9 mouse cellular contexts compared by ENCODE assay signal in the genomic region with DNA sequence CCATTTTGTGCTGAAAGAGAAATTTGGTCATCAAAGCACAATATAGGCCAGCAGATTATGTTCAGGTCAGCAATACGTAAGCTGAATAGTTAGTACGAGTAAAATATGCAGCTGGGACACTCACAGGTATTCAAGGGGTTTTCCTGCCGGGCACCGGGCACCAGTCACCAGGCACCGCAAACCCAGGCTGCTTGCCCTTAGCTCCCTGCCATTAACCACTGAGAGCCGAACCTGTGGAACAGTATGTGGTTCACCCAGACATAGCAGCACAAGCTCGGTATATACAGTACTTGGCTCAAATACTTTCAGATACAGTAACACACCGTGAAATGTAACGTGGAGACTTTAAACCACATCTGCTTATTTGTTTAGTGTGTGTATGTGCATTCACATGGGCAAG. TPM values are rescaled to one million over a fixed set of nuclear protein-coding genes. Genes with fewer than 3 reads are reported as not detected.
A peak's percentile ranks its signal among the peaks of the same experiment; 100 is the strongest.
DNase-seq lines count a peak whose midpoint lies in the region; ATAC-seq and TF ChIP-seq lines count a peak whose summit lies in the region.
"Had no signal": no experiment of that assay in that cellular context is flagged by ENCODE, and none has a peak within 500 bp of the region (broad histone marks: within the 10 kb centered on the region; RNA-seq: fewer than 3 reads in every experiment).

No protein-coding gene starts in this region.

- no peak for DNase-seq in forebrain, embryonic 14.5 days (ENCODE audit: low spot score)
- DNase-seq in lung, postnatal 0 days (ENCODE audit: low spot score): no peak
- DNase-seq in lung, postnatal 4 days: no peak
- no peak for DNase-seq in right cerebral cortex, postnatal 25 days

- H3K9ac ChIP-seq in forebrain, embryonic 15.5 days (replicated peaks): no peak overlapping the region
- no peak overlapping the region for H3K9ac ChIP-seq in forebrain, embryonic 14.5 days (ENCODE audit: low read length)
- no peak overlapping the region for H3K9ac ChIP-seq in hindbrain, embryonic 16.5 days (ENCODE audit: low read depth, low read length)
- H3K9ac ChIP-seq in hindbrain, embryonic 12.5 days: no peak overlapping the region
- no peak overlapping the region for H3K9ac ChIP-seq in lung, postnatal 0 days (replicated peaks; ENCODE audit: low read depth)
- H3K9ac ChIP-seq in stomach, embryonic 16.5 days (ENCODE audit: low read length): no peak overlapping the region
- H3K9ac ChIP-seq: midbrain, embryonic 12.5 days had no signal

- H3K36me3 ChIP-seq in forebrain, embryonic 15.5 days: peaks cover 20% of the 10 kb centered on the region
- peaks cover 28% of the 10 kb centered on the region for H3K36me3 ChIP-seq in forebrain, embryonic 14.5 days (ENCODE audit: control insufficient read depth, insufficient read depth, low read length)
- H3K36me3 ChIP-seq in hindbrain, embryonic 16.5 days (ENCODE audit: control insufficient read depth, insufficient read depth, low read length): peaks cover 11% of the 10 kb centered on the region
- H3K36me3 ChIP-seq in hindbrain, embryonic 12.5 days: peaks cover 17% of the 10 kb centered on the region
- 0 out of 2 replicates have a peak, but pooled peaks cover 4% of the 10 kb centered on the region for H3K36me3 ChIP-seq in lung, postnatal 0 days (ENCODE audit: insufficient read depth, low read length)
- H3K36me3 ChIP-seq in stomach, embryonic 16.5 days (ENCODE audit: control insufficient read depth, insufficient read depth, low read length): 0 out of 2 replicates have a peak, but pooled peaks cover 4% of the 10 kb centered on the region

- WGBS in forebrain, embryonic 15.5 days: 76% methylated on average over 9 of the region's 9 CpGs
- 77% methylated on average over 9 of the region's 9 CpGs for WGBS in forebrain, embryonic 14.5 days
- 82% methylated on average over 9 of the region's 9 CpGs for WGBS in hindbrain, embryonic 16.5 days
- 88% methylated on average over 9 of the region's 9 CpGs for WGBS in hindbrain, embryonic 12.5 days
- 70% methylated on average over 9 of the region's 9 CpGs for WGBS in lung, postnatal 0 days
- WGBS in stomach, embryonic 16.5 days: 82% methylated on average over 9 of the region's 9 CpGs

- ATAC-seq in forebrain, embryonic 15.5 days (replicated peaks): peak; percentile 35; the same call in 1 of the 2 replicates
- ATAC-seq in forebrain, embryonic 14.5 days: no peak
- ATAC-seq in hindbrain, embryonic 16.5 days: 0 out of 2 replicates have a peak, but pooled peaks have one; percentile 9
- no peak for ATAC-seq in hindbrain, embryonic 12.5 days (ENCODE audit: low FRiP score)
- peak; percentile 59 for ATAC-seq in lung, postnatal 0 days
- ATAC-seq in stomach, embryonic 16.5 days (ENCODE audit: insufficient read depth, low FRiP score): peak; percentile 16; the same call in 1 of the 2 replicates

- no peaks in the 10 kb centered on the region for H3K27me3 ChIP-seq in forebrain, embryonic 15.5 days
- H3K27me3 ChIP-seq in forebrain, embryonic 14.5 days (replicated peaks; ENCODE audit: control insufficient read depth, insufficient read depth, low read length): no peaks in the 10 kb centered on the region
- H3K27me3 ChIP-seq in hindbrain, embryonic 16.5 days (replicated peaks; ENCODE audit: control insufficient read depth, insufficient read depth, low read length): no peaks in the 10 kb centered on the region
- no peaks in the 10 kb centered on the region for H3K27me3 ChIP-seq in hindbrain, embryonic 12.5 days
- H3K27me3 ChIP-seq in lung, postnatal 0 days (replicated peaks; ENCODE audit: insufficient read depth, low read length): no peaks in the 10 kb centered on the region
- no peaks in the 10 kb centered on the region for H3K27me3 ChIP-seq in stomach, embryonic 16.5 days (ENCODE audit: control insufficient read depth, insufficient read depth, low read length)
- H3K27me3 ChIP-seq: midbrain, embryonic 12.5 days had no signal

- peak overlapping the region; percentile 52 for H3K27ac ChIP-seq in forebrain, embryonic 15.5 days (replicated peaks)
- H3K27ac ChIP-seq in forebrain, embryonic 14.5 days (ENCODE audit: low read depth, low read length): no peak overlapping the region
- H3K27ac ChIP-seq in hindbrain, embryonic 16.5 days (ENCODE audit: low read depth, low read length): no peak overlapping the region
- no peak overlapping the region for H3K27ac ChIP-seq in hindbrain, embryonic 12.5 days
- H3K27ac ChIP-seq in lung, postnatal 0 days (ENCODE audit: low read length): peak overlapping the region; percentile 39; the same call in 1 of the 2 replicates
- H3K27ac ChIP-seq in stomach, embryonic 16.5 days (ENCODE audit: low read length): no peak overlapping the region; the same call in 1 of the 2 replicates
- H3K27ac ChIP-seq: midbrain, embryonic 12.5 days had no signal

- H3K4me1 ChIP-seq in forebrain, embryonic 15.5 days: peaks cover 25% of the 10 kb centered on the region
- 0 out of 2 replicates have a peak, but pooled peaks cover 2% of the 10 kb centered on the region for H3K4me1 ChIP-seq in forebrain, embryonic 14.5 days (ENCODE audit: control insufficient read depth, insufficient read depth, low read length)
- peaks cover 6% of the 10 kb centered on the region for H3K4me1 ChIP-seq in hindbrain, embryonic 16.5 days (ENCODE audit: control insufficient read depth, insufficient read depth, low read depth, low read length)
- peaks cover 7% of the 10 kb centered on the region for H3K4me1 ChIP-seq in hindbrain, embryonic 12.5 days
- no peaks in the 10 kb centered on the region for H3K4me1 ChIP-seq in lung, postnatal 0 days (ENCODE audit: insufficient read depth, low read depth, low read length)
- peaks cover 17% of the 10 kb centered on the region for H3K4me1 ChIP-seq in stomach, embryonic 16.5 days (ENCODE audit: control insufficient read depth, insufficient read depth, low read length)

- no peaks in the 10 kb centered on the region for H3K9me3 ChIP-seq in forebrain, embryonic 15.5 days
- H3K9me3 ChIP-seq in forebrain, embryonic 14.5 days (replicated peaks; ENCODE audit: control insufficient read depth, low read length): no peaks in the 10 kb centered on the region
- H3K9me3 ChIP-seq in hindbrain, embryonic 16.5 days (ENCODE audit: control insufficient read depth, low read length): no peaks in the 10 kb centered on the region
- H3K9me3 ChIP-seq in hindbrain, embryonic 12.5 days (replicated peaks): no peaks in the 10 kb centered on the region
- no peaks in the 10 kb centered on the region for H3K9me3 ChIP-seq in lung, postnatal 0 days (ENCODE audit: low read length)
- no peaks in the 10 kb centered on the region for H3K9me3 ChIP-seq in stomach, embryonic 16.5 days (replicated peaks; ENCODE audit: control insufficient read depth, low read length)
- H3K9me3 ChIP-seq: midbrain, embryonic 12.5 days had no signal

- TF ChIP-seq EP300 in lung, postnatal 0 days (IDR thresholded peaks at IDR 0.05): no peak

- no peak overlapping the region for H3K4me3 ChIP-seq in forebrain, embryonic 15.5 days
- no peak overlapping the region for H3K4me3 ChIP-seq in forebrain, embryonic 14.5 days (ENCODE audit: low read depth, low read length)
- H3K4me3 ChIP-seq in hindbrain, embryonic 16.5 days (ENCODE audit: low read length): no peak overlapping the region
- no peak overlapping the region for H3K4me3 ChIP-seq in hindbrain, embryonic 12.5 days
- no peak overlapping the region for H3K4me3 ChIP-seq in lung, postnatal 0 days (ENCODE audit: low read depth, low read length)
- H3K4me3 ChIP-seq in stomach, embryonic 16.5 days (replicated peaks; ENCODE audit: low read length): no peak overlapping the region
- H3K4me3 ChIP-seq: midbrain, embryonic 12.5 days had no signal

- no peak for TF ChIP-seq CTCF in lung, postnatal 0 days (IDR thresholded peaks at IDR 0.05)

- H3K4me2 ChIP-seq in forebrain, embryonic 15.5 days (replicated peaks): no peak overlapping the region
- no peak overlapping the region for H3K4me2 ChIP-seq in forebrain, embryonic 14.5 days (ENCODE audit: low read length)
- no peak overlapping the region for H3K4me2 ChIP-seq in hindbrain, embryonic 16.5 days (ENCODE audit: low read length)
- no peak overlapping the region for H3K4me2 ChIP-seq in hindbrain, embryonic 12.5 days (replicated peaks)
- H3K4me2 ChIP-seq in lung, postnatal 0 days (replicated peaks; ENCODE audit: low read depth, low read length): 0 out of 2 replicates have a peak overlapping the region, but pooled peaks have one; percentile 19
- H3K4me2 ChIP-seq in stomach, embryonic 16.5 days (ENCODE audit: low read depth, low read length): no peak overlapping the region
- H3K4me2 ChIP-seq: midbrain, embryonic 12.5 days had no signal

RNA-seq across cellular contexts. Expression of gene Mcmbp, which starts 15.1 kb away (rescaled TPM):
- 61.0 and 61.5 TPM in 2 replicates for polyA plus RNA-seq in forebrain, embryonic 15.5 days (2015; fragmentation: Nextera tagmentation; extraction: Ambion mirVana)
- polyA plus RNA-seq in forebrain, embryonic 14.5 days (2014; fragmentation: Nextera tagmentation; extraction: Ambion mirVana): 55.6 and 58.1 TPM in 2 replicates
- 34.6 and 40.4 TPM in 2 replicates for polyA plus RNA-seq in hindbrain, embryonic 16.5 days (2015; fragmentation: Nextera tagmentation; extraction: Ambion mirVana)
- polyA plus RNA-seq in hindbrain, embryonic 12.5 days (2016; fragmentation: Nextera tagmentation; extraction: Ambion mirVana): 68.9 and 70.4 TPM in 2 replicates
- 38.8 and 40.2 TPM in 2 replicates for polyA plus RNA-seq in lung, postnatal 0 days (2015; fragmentation: Nextera tagmentation; extraction: Ambion mirVana)
- 44.4 and 46.3 TPM in 2 replicates for polyA plus RNA-seq in stomach, embryonic 16.5 days (2015; fragmentation: Nextera tagmentation; extraction: Ambion mirVana)

RNA-seq across cellular contexts. Expression of gene Sec23ip, which starts 19.6 kb away (rescaled TPM):
- 35.8 and 35.9 TPM in 2 replicates for polyA plus RNA-seq in forebrain, embryonic 15.5 days (2015; fragmentation: Nextera tagmentation; extraction: Ambion mirVana)
- polyA plus RNA-seq in forebrain, embryonic 14.5 days (2014; fragmentation: Nextera tagmentation; extraction: Ambion mirVana): 30.6 and 34.7 TPM in 2 replicates
- 32.8 and 36.3 TPM in 2 replicates for polyA plus RNA-seq in hindbrain, embryonic 16.5 days (2015; fragmentation: Nextera tagmentation; extraction: Ambion mirVana)
- polyA plus RNA-seq in hindbrain, embryonic 12.5 days (2016; fragmentation: Nextera tagmentation; extraction: Ambion mirVana): 43.9 and 44.3 TPM in 2 replicates
- 22.7 and 24.1 TPM in 2 replicates for polyA plus RNA-seq in lung, postnatal 0 days (2015; fragmentation: Nextera tagmentation; extraction: Ambion mirVana)
- polyA plus RNA-seq in stomach, embryonic 16.5 days (2015; fragmentation: Nextera tagmentation; extraction: Ambion mirVana): 34.5 and 34.8 TPM in 2 replicates

Comparison
In these comparisons a context has a peak if more than half of its experiments do, and no peak if none do; other contexts are left out.
1. ATAC-seq: peak in forebrain, embryonic 15.5 days (single experiment), hindbrain, embryonic 16.5 days (single experiment), lung, postnatal 0 days (single experiment) and stomach, embryonic 16.5 days (single experiment); none in forebrain, embryonic 14.5 days (single experiment) and hindbrain, embryonic 12.5 days (single experiment).
2. H3K27ac ChIP-seq: peak in forebrain, embryonic 15.5 days (single experiment) and lung, postnatal 0 days (single experiment); none in forebrain, embryonic 14.5 days (single experiment), hindbrain, embryonic 16.5 days (single experiment), hindbrain, embryonic 12.5 days (single experiment) and stomach, embryonic 16.5 days (single experiment).